Mouse (Mus musculus) stomach, embryonic 15.5 days (tissue): Measurements from ENCODE around the gene E130218I03Rik. TPM values are rescaled to one million over a fixed set of nuclear protein-coding genes. Genes with fewer than 3 reads are reported as not detected.
A peak's percentile ranks its signal among the peaks of the same experiment; 100 is the strongest.

Experiments used
- ATAC-seq: fragments of 200-750 bp; cut with Nextera tagmentation; 2 replicates; pipeline ENCODE4 v1.8.0; 2017; ENCODE audit warnings: low read depth, moderate number of reproducible peaks, moderate TSS enrichment; ENCODE audit not compliant: insufficient read depth, low FRiP score
- H3K27ac ChIP-seq: fragments of 300-500 bp; sonication (generic); 2 replicates; pipeline ENCODE4 v1.5.1; 2015; ENCODE audit warnings: mild to moderate bottlenecking, inconsistent platforms
- H3K27me3 ChIP-seq: fragments of 300-500 bp; sonication (generic); replicated peaks from 2 replicates; pipeline ENCODE4 v1.6.1; 2015; ENCODE audit warnings: inconsistent platforms
- H3K36me3 ChIP-seq: fragments of 300-500 bp; sonication (generic); 2 replicates; pipeline ENCODE4 v1.6.1; 2015; ENCODE audit warnings: inconsistent platforms
- H3K4me1 ChIP-seq: fragments of 300-500 bp; sonication (generic); 2 replicates; pipeline ENCODE4 v1.6.1; 2015; ENCODE audit warnings: inconsistent platforms
- H3K4me2 ChIP-seq: fragments of 300-500 bp; sonication (generic); 2 replicates; pipeline ENCODE4 v1.6.1; 2015; ENCODE audit warnings: mild to moderate bottlenecking, inconsistent platforms
- H3K4me3 ChIP-seq: fragments of 300-500 bp; sonication (generic); replicated peaks from 2 replicates; pipeline ENCODE4 v1.5.1; 2015; ENCODE audit warnings: inconsistent platforms
- H3K9ac ChIP-seq: fragments of 300-500 bp; sonication (generic); 2 replicates; pipeline ENCODE4 v1.6.1; 2015; ENCODE audit warnings: inconsistent platforms
- H3K9me3 ChIP-seq: fragments of 300-500 bp; sonication (generic); 2 replicates; pipeline ENCODE4 v1.6.1; 2016; ENCODE audit warnings: inconsistent platforms
- WGBS: fragments of 180-500 bp; shearing (Covaris S2); methylation state at CpG from one replicate; pipeline ENCODE4 v1.1.7; 2015; 5-methylcytosine and 5-hydroxymethylcytosine counted together
- polyA plus RNA-seq: library from polyadenylated mRNA; unstranded; fragments of >200 nt; fragmentation: Nextera tagmentation; extraction: Ambion mirVana; gene quantifications from 2 replicates; pipeline ENCODE4 v1.2.1, GENCODE M21; 2015

Gene E130218I03Rik
- 0.28 and 0.37 TPM in 2 replicates for polyA plus RNA-seq

DNA sequence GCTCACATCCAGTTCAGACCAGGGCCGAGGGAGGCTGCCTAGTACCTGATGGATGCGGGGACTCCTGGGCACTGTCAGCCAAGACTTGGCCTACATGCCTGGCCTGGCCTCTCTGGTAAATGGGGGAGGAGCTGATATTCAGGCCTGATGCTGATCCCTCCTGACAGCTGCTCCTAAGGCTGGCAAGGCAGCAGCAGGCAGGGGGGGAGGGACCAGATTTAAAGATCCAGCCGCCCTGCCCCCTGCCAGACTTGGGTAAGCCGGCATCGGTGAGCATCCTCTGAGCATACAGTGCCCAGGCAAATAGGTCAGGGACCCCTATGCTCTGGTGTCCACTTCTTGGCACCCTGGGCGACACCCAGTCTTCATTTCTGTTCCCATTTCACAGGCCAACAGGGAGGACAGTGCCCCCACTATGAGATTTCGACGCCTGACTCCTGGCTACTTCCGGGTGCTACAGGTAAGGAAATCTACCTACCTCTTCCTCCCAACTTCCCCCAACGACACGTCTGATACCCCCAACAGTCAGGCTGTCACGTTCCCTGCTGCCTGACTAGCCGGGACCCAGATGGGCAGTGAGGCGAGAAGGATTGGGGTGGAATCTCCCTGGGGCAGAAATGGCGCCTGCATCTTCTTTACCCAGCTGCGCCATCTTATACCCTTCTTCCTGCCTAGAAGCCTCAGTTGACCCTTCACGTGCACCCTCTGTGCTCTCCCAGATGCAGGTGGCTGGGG is at the start of gene E130218I03Rik:
E130218I03Rik (plus strand) TSS at position 147 of the 735 bp plus-strand sequence.
- Histone ChIP-seq H3K4me1 (peaks cover 15% of the 10 kb centered on the region), H3K36me3 (no peaks in the 10 kb centered on the region), H3K9me3 (no peaks in the 10 kb centered on the region), H3K4me2 (peak within 1 kb of the TSS; percentile 93), H3K27me3 (peaks cover 15% of the 10 kb centered on the region), H3K9ac (no peak within 1 kb of the TSS), H3K27ac (no peak within 1 kb of the TSS), H3K4me3 (peak within 1 kb of the TSS; percentile 87)
- no peak for ATAC-seq
- WGBS: 92% methylated on average over 17 of the region's 17 CpGs

DNA sequence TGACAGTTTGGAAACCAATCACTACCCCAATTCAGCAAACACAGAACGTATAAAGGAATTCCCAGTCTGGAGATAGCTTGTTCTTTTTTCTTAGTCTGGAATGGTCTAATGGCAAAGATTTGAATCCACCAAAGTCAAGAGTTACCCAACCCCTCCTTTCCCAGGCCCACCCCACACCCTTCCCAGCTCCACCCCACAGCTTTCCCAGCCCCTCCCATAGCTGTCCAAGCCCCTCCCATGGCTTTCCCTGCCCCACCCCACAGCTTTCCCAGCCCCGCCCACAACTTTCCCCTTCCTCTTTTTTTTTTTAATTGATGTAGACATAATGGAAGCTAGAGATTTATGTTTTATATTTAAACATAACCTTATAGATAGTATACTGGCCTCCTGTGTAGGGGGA is 44.1 kb upstream of the E130218I03Rik start:
- H3K27ac ChIP-seq: no peak overlapping the region
- ATAC-seq: no peak
- WGBS: 60% methylated on average over 2 of the region's 2 CpGs
- H3K36me3 ChIP-seq: no peaks in the 10 kb centered on the region
- H3K4me2 ChIP-seq: no peak overlapping the region
- H3K4me1 ChIP-seq: no peaks in the 10 kb centered on the region
- no peaks in the 10 kb centered on the region for H3K9me3 ChIP-seq
- no peak overlapping the region for H3K4me3 ChIP-seq
- H3K27me3 ChIP-seq: no peaks in the 10 kb centered on the region
- no peak overlapping the region for H3K9ac ChIP-seq

DNA sequence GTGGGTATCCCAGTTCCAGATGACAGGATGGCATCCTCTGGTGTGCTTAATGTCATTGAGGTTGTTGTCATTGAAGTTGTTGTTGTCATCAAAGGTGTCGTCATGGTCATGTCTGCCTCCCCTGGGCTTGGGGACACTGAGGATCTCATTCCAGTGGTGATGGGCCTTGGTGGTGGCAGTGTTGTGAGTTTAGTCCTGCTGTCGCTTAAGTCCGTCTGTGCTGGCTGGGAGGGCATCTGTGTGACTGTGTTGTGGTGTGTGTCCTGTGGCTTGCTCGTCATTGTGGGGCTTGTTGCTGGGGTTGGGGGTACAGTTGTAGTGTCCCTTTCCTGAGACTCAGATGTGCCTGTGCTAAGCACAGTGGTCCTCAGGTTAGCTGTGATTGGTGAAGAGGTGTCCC is 40.6 kb upstream of the E130218I03Rik start, which contains the start of gene Gm7534:
Gm7534 (minus strand) TSS at position 101 of the 400 bp plus-strand sequence.
- H3K9me3 ChIP-seq: no peaks in the 10 kb centered on the region
- H3K9ac ChIP-seq: no peak within 1 kb of the TSS
- H3K27ac ChIP-seq: no peak within 1 kb of the TSS
- 92% methylated on average over 4 of the region's 4 CpGs for WGBS
- H3K36me3 ChIP-seq: no peaks in the 10 kb centered on the region
- H3K4me3 ChIP-seq: no peak within 1 kb of the TSS
- no peaks in the 10 kb centered on the region for H3K27me3 ChIP-seq
- ATAC-seq: no peak
- no peaks in the 10 kb centered on the region for H3K4me1 ChIP-seq
- H3K4me2 ChIP-seq: no peak within 1 kb of the TSS

DNA sequence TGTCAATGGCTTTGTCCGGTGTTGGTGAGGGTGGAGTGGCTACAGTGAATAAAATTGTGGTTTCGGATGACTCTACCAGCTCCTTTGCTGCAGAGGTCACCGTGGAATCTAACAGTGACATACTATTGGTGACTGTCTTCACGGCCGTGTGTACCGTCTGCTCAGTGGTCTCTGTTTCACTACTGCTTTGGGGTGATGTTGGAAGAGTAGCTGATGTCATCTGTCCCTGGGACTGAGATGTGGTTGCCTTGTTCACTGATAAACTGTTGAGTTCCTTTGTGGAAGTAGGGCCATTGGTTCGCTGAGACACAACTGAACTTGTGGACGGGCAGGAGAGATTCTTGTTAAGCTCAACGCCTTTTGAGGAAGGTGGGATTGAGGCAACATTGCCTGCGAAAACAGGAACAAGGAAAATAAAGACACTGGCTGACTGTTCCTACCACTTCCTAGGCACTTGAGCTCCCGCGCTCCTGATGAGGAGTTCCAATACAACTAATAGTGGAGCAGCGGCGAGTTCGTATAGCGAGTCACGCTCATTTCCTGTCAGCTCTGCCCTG is 40.0 kb upstream of the E130218I03Rik start:
- H3K9me3 ChIP-seq: no peaks in the 10 kb centered on the region
- ATAC-seq: no peak
- H3K36me3 ChIP-seq: no peaks in the 10 kb centered on the region
- no peaks in the 10 kb centered on the region for H3K4me1 ChIP-seq
- H3K4me2 ChIP-seq: no peak overlapping the region
- WGBS: 78% methylated on average over 17 of the region's 17 CpGs
- H3K27me3 ChIP-seq: no peaks in the 10 kb centered on the region
- H3K9ac ChIP-seq: no peak overlapping the region
- H3K27ac ChIP-seq: no peak overlapping the region
- no peak overlapping the region for H3K4me3 ChIP-seq

DNA sequence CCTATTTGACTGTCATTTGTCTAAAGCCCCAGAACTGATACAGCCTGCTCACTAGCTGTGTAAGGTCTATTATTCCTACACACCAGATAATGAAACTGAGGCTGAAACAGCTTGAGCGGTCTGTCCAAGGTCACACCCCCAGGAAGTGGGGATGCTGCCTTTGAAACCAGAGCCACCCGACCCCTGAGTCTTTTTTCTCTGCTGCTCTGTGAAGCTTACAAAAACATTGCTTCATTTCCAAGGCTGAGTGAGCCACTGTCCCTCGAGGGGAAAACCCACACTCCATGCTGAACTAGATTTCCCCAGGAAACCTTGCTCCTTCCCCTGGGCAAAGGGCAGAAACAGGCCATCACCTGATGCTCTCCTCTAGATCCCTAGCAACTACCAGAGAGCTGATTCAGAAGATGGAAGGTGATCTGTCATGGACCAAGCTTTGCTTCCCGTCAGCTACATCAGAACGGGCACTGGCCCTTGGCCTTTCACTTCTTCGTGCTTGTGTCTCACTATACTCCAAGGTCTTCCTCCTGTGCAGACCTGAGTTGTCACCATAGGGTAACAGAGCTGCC is 36.9 kb upstream of the E130218I03Rik start:
- Histone ChIP-seq H3K27ac (no peak overlapping the region), H3K4me3 (no peak overlapping the region), H3K4me2 (no peak overlapping the region), H3K27me3 (no peaks in the 10 kb centered on the region), H3K9ac (no peak overlapping the region), H3K36me3 (no peaks in the 10 kb centered on the region), H3K9me3 (no peaks in the 10 kb centered on the region), H3K4me1 (no peaks in the 10 kb centered on the region)
- ATAC-seq: no peak
- 49% methylated on average over 6 of the region's 6 CpGs for WGBS

DNA sequence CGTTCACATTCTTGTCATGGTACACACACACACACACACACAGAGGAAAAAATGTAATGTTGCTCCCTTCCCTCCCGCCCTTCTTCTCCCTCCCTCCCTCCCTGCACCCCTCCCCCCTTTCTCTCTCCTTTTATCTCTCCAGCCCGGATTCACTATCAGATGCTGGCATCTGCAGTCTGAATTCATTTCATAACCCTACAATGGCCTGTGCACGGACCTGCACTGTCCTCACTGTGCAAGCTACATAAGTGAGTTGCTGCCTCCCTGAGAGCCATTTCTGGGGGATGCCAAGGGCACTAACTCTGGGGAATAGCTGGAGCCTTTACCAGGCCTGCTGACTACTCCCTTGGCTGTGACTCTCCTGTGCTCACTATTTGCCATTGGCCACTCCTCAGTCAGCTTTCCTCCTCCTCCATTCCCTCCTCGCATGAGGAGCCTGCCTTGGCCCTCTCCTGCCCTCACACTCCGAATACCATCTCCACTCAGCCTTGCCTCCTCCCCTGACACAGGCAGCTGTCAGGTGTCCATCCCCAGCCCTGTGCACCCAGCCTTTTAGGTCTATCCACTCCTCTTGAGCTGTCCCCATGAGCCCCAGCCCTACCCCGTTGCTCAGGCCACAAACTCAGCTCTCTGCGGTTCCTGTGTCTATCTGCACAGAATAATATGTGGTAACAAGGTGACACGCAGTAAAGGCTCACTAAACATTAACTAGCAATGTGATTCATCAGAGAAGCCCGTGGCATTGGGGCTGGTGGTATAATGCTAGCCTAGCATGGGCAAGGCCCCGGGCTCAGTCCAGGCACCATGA is 20.5 kb upstream of the E130218I03Rik start:
- ATAC-seq: no peak; the same call in 1 of the 2 replicates
- Histone ChIP-seq H3K9me3 (no peaks in the 10 kb centered on the region), H3K27ac (no peak overlapping the region), H3K4me3 (no peak overlapping the region), H3K9ac (no peak overlapping the region), H3K36me3 (no peaks in the 10 kb centered on the region), H3K4me2 (no peak overlapping the region), H3K27me3 (no peaks in the 10 kb centered on the region), H3K4me1 (no peaks in the 10 kb centered on the region)
- 45% methylated on average over 11 of the region's 11 CpGs for WGBS

DNA sequence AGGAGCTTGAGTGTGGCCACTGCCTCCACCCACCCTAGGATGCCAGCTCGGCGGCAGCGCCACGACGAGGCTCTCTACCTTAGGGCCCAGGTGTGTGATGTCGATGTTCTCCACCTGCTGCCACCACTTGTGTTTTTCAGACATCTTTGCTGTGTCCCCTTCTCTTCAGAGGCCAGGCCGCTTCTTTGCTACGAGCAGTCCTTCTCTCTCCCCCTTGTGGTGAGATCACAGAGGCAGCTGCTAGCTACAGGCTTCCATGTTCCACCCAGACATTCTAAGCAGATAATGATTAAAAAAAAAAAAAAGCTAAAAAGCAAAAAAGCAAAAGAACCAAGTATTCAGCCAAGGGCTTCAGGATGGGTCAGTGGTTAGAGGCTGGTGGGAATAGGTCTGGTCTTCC is 16.3 kb upstream of the E130218I03Rik start, which contains the start of gene Catsper4:
Catsper4 (minus strand) TSS at position 190 of the 400 bp plus-strand sequence.
- no peaks in the 10 kb centered on the region for H3K9me3 ChIP-seq
- H3K4me1 ChIP-seq: no peaks in the 10 kb centered on the region
- H3K27ac ChIP-seq: no peak within 1 kb of the TSS
- no peak within 1 kb of the TSS for H3K4me3 ChIP-seq
- no peak within 1 kb of the TSS for H3K4me2 ChIP-seq
- no peak within 1 kb of the TSS for H3K9ac ChIP-seq
- H3K27me3 ChIP-seq: no peaks in the 10 kb centered on the region
- 66% methylated on average over 8 of the region's 8 CpGs for WGBS
- no peaks in the 10 kb centered on the region for H3K36me3 ChIP-seq
- no peak for ATAC-seq

DNA sequence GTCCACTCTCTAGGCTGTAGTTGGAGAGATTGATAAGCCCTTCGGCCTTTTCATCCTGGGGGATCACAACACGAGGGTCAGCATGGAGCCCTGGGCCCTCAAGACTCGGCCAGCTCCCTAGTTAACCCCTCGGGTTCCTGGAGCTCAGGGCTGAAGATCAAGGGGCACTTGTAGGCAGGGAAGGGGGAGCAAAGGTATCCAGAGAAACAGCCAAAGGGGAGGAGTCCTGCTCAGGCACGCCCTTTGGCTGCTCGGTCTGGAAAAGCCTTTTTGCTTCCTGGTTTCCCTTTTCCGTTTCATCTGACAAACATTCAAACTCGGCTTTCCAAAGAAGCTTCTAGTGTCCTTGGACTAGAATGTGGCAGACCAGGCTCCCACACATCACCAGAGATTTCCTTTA is 13.0 kb upstream of the E130218I03Rik start:
- no peaks in the 10 kb centered on the region for H3K36me3 ChIP-seq
- no peak overlapping the region for H3K9ac ChIP-seq
- H3K4me1 ChIP-seq: no peaks in the 10 kb centered on the region
- WGBS: 36% methylated on average over 8 of the region's 8 CpGs
- no peak overlapping the region for H3K27ac ChIP-seq
- H3K4me2 ChIP-seq: no peak overlapping the region
- no peaks in the 10 kb centered on the region for H3K9me3 ChIP-seq
- no peak overlapping the region for H3K4me3 ChIP-seq
- H3K27me3 ChIP-seq: no peaks in the 10 kb centered on the region
- no peak for ATAC-seq

DNA sequence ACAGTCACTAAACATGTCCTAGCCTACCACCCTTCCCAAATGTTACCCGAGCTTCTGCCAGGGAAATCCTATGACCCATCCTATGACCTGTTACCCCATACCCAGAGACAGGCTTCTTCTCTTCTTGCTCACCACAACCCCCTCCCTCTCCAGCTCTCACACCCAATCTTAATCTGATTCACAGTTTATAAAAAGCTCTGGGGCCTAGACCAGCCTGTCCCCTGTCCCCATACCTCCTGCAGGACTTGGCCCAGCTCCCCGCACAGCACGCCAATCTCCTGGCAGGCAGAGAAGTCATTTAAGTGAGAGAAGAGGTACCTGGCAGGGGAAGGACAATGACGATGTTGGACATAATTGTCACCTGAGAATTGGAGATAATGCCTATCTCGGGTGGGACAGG is 8.6 kb upstream of the E130218I03Rik start:
- H3K36me3 ChIP-seq: no peaks in the 10 kb centered on the region
- H3K9ac ChIP-seq: no peak overlapping the region
- H3K4me1 ChIP-seq: peaks cover 8% of the 10 kb centered on the region; the same call in 1 of the 2 replicates
- no peak for ATAC-seq
- no peak overlapping the region for H3K4me3 ChIP-seq
- H3K9me3 ChIP-seq: no peaks in the 10 kb centered on the region
- no peak overlapping the region for H3K4me2 ChIP-seq
- 0 out of 2 replicates have a peak, but pooled peaks cover 2% of the 10 kb centered on the region for H3K27me3 ChIP-seq
- 78% methylated on average over 5 of the region's 5 CpGs for WGBS
- no peak overlapping the region for H3K27ac ChIP-seq

GRCm38 (mm10) chr4:134237582-134238278 is 5.7 kb upstream of the E130218I03Rik start:
- Histone ChIP-seq H3K27me3 (0 out of 2 replicates have a peak, but pooled peaks cover 2% of the 10 kb centered on the region), H3K36me3 (no peaks in the 10 kb centered on the region), H3K9ac (peak overlapping the region; percentile 6; the same call in 1 of the 2 replicates), H3K27ac (peak overlapping the region; percentile 67), H3K4me2 (peak overlapping the region; percentile 49), H3K4me3 (peak overlapping the region; percentile 37), H3K4me1 (peaks cover 8% of the 10 kb centered on the region; the same call in 1 of the 2 replicates), H3K9me3 (no peaks in the 10 kb centered on the region)
- WGBS: 21% methylated on average over 19 of the region's 19 CpGs
- ATAC-seq: peak; percentile 51

DNA sequence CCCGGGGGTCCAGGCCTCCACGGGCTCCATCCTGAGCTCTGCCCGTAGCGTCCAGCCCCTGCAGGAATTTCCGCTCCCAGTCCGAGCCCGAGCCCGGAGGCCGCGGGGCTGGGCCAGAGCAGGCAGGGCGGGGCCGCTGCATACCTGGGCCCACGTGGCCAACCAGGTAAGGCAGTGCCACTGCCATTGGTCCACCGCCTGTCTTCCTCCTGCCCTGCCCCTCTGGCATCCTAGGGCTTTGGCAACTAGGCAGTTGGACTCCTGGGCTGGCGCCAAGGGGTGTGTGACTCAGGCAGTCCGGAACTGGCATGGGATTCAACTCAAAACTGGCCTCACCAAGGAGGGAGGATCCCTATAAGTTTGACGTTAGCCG is 5.2 kb upstream of the E130218I03Rik start, which contains the start of gene Cnksr1:
Cnksr1 (minus strand) TSS at position 121 of the 373 bp plus-strand sequence.
- WGBS: 5% methylated on average over 18 of the region's 18 CpGs
- Histone ChIP-seq H3K27ac (peak within 1 kb of the TSS; percentile 67), H3K4me3 (peak within 1 kb of the TSS; percentile 37), H3K4me2 (peak within 1 kb of the TSS; percentile 49), H3K36me3 (no peaks in the 10 kb centered on the region), H3K4me1 (peaks cover 8% of the 10 kb centered on the region; the same call in 1 of the 2 replicates), H3K9ac (peak within 1 kb of the TSS; percentile 6; the same call in 1 of the 2 replicates), H3K27me3 (0 out of 2 replicates have a peak, but pooled peaks cover 2% of the 10 kb centered on the region), H3K9me3 (no peaks in the 10 kb centered on the region)
- ATAC-seq: peak; percentile 94
